Mouse (Mus musculus): Measurements from ENCODE around the gene Usp5. TPM values are rescaled to one million over a fixed set of nuclear protein-coding genes. Genes with fewer than 3 reads are reported as not detected.

Gene Usp5
- total RNA-seq, 2 experiments from 2014 or later = 35.6 to 41.2 TPM

DNA sequence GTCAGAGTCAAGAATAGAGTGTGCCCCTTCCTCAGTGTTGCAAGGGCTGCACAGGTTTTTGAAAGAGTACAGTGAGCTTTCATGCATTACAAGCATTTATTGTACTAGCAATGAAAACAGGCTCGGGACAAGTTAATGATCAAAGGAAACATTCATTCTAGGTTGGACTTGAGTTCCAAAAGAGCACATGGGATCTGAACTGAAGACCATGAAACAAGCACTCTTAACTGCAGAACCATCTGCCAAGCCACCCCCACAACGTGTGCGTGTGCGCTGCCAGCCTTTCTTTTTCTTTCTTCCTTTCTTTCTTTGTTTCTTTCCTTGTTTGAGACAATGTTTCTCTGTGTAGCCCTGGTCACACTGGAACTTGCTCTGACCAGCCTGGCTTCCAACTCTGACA lies 33.5 kb downstream of the Usp5 start:
- no peak for ATAC-seq (replicated peaks; ENCODE audit: low FRiP score, poor library complexity, severe bottlenecking)

DNA sequence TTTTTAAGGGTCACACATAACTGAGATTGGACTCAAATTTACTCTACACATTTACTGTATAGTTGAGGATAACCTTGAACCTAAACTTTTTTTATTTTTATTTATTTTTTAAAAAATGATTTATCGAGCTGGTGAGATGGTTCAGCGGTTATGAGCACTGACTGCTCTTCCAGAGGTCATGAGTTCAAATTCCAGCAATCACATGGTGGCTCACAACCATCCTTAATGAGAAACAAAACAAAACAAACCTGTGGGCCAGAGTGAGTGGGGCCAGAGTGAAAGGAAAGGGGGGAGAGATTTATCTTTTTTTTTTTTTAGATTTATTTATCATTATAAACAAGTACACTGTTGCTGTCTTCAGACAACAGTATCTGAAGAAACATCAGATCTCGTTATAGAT lies 37.4 kb downstream of the Usp5 start:
- ATAC-seq (replicated peaks; ENCODE audit: low FRiP score, poor library complexity, severe bottlenecking) = no peak

DNA sequence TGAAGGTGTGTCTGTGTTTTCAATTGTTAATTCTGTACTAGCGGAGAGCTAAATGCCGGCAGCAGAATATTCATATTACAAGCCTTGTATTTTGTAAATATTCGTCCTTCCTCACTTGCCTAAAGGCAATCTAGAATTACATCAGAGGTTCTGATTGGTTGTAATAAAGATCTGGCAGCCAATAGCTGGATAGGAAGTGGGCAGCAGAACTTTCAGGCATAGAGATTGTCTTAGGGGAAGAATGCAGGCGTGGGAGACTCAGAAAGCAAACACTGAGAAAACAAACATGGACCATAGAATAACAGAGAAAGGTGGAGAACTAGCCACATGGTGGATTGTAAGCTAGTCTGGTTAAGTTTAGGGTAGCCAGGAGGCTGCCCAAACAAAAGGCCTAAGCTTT lies 39.2 kb downstream of the Usp5 start:
- no peak for ATAC-seq (replicated peaks; ENCODE audit: low FRiP score, poor library complexity, severe bottlenecking)

DNA sequence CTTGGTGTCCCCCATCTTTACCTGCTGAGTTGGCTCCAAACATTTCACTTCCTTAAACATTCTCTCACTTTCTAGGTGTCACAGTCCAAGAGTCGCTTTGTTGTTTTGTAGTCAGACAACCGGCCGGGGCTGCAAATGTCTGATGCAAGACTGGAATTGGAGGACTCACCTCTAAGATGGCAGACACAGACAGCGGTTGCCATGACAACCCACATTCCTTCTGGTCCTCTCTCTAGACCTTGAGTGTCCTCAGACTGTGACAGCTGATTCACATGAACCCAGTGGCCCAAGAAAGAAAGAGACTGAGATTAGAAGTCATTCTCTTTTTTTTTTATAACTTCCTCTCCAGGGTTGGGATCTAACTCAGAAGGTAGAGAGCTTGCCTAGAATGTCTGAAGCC lies 39.8 kb downstream of the Usp5 start:
- ATAC-seq (replicated peaks; ENCODE audit: low FRiP score, poor library complexity, severe bottlenecking) = no peak

DNA sequence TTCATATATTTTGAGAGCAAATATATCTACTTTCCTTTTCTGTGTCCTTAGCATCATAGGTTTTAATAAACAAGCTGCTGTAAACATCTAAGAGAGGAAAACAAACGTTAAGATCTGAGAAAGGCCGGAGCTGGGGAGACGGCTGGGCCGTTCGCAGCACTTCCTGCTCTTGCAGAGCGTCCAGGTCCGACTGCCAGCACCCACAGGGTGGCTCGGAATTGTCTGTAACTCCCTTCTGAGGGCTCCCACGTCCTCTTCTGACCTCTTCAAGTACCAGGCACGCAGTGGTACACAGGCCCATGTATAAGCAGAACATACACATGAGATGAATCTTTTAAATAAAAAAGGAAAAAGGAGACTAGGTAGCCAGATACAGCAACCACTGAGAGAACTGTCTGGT lies 41.6 kb downstream of the Usp5 start:
- no peak for ATAC-seq (replicated peaks; ENCODE audit: low FRiP score, poor library complexity, severe bottlenecking)

DNA sequence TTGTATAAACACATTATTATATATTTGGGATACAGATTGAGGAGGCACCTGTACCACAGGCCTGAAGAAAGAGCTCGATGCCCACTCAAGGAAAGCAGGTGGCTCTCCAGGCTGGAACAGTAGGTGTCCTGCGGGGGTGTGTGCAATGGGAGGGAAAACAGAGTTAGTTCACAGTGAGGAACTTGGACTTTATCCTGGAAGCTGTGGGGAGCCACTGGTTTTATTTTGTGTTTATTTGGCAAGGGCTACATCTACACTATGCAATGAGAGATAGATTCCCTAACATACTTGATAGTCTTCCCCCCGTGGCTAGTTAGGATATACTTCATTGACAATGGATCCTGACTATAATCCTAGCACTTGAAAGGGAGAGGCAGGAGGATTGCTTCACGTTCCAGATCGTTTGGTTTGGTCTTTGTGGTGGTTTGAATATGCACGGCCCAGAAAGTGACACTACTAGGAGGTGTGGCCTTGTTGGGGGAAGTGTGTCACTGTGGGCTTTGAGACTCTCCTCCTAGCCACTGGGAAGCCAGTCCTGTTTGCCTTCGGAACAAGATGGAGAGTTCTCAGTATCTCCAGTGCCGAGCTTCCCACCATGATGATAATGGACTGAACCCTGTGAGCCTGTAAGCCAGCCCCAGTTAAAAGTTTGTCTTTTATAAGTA lies 42.4 kb downstream of the Usp5 start:
- ATAC-seq (replicated peaks; ENCODE audit: low FRiP score, poor library complexity, severe bottlenecking) = no peak

DNA sequence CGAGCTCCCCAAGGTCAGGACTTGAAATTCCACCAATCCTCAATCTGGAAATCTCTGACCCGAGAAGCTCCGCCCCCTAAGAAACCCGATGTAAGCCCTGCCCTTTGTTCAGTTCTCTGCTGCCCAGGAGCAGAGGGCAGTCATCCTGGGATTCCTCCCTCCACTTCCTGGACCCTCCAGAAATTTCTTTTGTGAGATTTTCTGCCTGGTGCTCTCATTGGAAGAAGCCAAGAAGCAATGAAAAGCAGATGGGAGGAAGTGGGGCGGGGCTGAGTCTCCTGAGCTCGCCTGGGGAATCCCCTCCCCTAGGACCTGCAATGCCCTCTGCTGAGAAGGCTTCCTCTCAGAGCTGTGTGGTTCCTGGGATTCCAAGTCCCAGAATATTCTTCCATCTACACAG lies 46.8 kb downstream of the Usp5 start:
- ATAC-seq (replicated peaks; ENCODE audit: low FRiP score, poor library complexity, severe bottlenecking) = no peak

DNA sequence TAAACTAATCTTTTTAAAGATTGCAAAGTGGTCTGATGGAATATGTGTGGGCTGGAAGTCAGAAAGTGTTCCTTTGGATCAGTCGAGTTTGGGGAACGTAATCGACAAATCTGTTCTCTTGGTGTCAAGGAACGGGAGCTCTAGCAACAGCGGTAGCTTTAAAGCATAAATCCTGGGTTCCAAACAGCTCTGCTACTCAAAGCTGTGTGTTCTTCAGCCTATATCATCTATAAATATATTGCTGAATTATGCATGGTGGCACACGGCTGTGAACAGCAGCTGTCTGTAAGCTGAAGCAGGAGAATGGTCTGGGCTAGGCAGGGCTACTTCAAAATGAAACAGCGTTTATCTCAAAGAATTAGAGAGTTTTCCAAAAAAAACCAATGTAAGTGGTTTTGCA lies 48.4 kb downstream of the Usp5 start:
- ATAC-seq (replicated peaks; ENCODE audit: low FRiP score, poor library complexity, severe bottlenecking) = no peak

DNA sequence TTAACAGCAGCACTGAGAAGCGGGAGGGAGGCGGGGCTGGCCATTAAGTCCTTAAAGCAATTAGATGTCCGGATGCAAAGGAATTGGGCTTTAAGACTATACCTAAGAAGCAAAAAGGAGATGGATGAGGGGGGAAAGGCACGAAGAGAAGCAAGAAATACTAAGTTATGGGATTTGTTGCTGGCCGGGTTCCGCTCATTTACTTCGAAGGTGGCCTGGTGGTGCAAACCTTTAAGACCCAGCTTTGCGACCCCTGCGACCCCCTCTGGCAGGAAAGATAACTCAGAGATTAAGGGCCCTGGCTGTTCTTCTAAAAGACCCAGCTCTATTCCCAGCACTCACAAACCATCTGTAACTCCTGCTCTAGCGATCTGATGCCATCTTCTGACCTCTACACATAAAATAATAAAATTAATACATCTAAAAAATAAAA lies 49.3 kb downstream of the Usp5 start:
- ATAC-seq (replicated peaks; ENCODE audit: low FRiP score, poor library complexity, severe bottlenecking) = no peak

DNA sequence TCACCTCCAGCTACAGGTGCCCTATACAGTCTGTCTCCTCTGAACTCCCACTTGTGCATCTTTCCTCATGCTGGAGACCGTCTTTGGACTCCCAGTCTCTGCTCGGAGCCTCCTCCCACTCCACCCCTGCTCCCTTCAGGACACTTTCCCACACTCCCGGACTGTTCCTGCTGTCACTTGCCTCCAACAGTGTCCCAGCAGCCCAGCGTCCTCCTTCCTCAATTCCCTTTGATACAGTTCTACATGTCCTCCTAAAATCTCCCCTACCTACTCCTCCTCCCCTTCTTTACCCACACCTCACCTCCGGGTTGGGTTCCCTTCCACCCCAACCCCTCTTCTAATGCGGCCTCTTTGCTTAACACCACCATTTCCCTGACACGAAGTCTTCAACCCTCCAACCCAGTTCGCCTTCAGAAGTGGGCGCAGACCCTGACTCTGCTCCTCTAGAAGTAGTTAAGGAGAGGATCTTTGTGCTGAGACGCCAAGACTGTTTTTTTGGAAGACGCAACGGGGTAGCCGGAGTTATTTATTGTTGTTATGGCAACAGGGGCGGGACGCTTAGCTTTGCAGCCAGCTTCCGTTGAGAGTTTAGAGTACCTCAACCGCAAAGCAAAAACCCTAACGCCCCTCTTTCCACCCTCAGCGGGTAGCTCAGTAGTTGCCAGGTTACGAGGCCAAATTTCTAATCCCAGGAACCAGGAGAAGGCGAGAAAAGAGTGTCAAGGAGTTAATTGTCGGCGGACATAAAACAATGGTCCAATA lies 49.9 kb downstream of the Usp5 start, which contains the start of gene Lrrc23:
TSS of gene Lrrc23 (minus strand) at position 506 of the 762 bp plus-strand sequence.
- ATAC-seq (replicated peaks; ENCODE audit: low FRiP score, poor library complexity, severe bottlenecking) = no peak

DNA sequence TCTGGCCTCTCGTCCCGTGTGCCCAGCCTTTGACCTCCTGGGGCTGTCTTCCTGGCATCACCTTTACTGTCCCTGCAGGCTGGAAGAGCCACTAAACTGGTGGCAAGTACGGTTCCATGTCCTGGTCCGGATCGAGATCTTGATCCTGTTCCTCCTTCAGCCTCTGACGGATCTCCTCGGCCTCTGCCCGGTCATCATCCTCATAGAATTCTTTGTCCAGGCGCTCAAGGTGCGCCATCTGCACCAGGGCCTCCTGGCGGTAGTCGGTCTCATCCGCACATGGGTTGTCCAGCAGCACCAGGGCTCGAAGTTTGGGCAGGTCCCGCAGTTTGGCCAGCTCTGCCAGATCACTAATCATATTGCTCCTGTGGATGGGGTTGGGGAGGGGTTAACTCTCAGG lies 58.8 kb downstream of the Usp5 start:
- no peak for ATAC-seq (replicated peaks; ENCODE audit: low FRiP score, poor library complexity, severe bottlenecking)

DNA sequence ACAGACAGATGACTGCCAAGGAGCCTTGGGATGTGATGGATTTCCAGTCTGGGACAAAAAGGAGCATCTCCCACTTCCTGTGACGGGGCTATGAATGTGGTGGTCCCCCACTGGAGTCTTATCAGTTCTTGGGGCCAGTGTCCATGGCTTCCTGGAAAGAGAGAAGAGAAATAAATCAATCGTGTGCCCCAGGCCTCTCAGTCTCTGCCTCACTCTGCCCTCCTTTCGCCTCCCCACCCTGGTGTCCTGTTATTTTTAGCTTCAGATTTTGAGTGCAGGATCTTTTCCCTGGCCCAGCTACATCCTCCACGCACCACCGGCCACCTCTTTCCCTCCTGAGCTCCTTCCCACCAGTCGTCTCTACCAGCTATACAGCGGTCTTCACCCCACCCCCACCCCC lies 59.3 kb downstream of the Usp5 start:
- no peak for ATAC-seq (replicated peaks; ENCODE audit: low FRiP score, poor library complexity, severe bottlenecking)

DNA sequence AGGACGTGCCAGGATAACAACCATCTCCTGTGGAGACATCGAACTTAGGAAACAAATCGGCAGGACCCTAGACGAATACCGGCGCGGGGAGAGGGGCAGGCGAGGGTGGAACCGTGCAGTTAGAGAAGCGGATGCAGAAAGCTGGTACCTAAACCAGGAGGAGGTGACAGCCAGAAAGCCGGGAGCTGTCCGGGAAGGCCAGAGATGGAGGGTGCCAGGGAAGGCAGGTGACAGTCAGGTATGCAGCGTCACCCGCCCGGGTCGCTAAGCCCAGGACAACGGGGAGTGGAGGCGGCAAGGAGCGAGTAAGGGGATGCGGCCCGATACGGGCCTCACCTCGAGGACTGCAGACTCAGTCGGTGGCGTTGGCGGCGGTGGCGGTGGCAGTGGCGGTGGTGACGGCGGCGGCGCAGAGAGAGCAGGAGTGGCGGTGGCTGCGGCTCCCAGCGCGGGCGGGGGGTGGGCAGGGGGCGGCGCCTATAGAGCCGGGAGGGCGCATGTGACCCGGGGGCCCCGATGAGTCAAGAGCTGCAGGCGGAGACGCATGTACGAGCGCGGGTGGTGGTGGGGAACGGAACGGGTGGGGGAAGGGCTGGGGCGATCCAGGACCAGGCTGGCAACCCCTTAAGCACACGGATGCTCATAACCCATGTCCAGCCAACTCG lies 60.1 kb downstream of the Usp5 start, which contains the start of gene Eno2:
TSS of gene Eno2 (minus strand) at position 573 of the 665 bp plus-strand sequence.
- no peak for ATAC-seq (replicated peaks; ENCODE audit: low FRiP score, poor library complexity, severe bottlenecking)

DNA sequence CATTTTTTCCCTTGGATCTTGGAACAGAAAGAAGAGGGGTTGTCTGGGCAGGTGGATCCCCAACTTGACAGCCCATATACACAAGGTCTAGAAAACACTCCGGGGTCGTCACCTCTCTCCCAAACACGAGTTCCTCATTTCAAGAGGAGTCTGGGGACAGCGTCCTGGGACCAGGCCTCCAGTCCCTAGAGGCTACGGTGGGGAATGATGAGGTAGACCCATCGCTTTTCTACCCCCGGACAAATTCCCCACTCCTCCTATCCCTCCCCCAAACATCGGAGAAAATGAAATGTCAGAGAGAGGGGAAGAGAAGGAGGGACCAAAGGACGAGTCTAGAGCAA lies 60.6 kb downstream of the Usp5 start:
- no peak for ATAC-seq (replicated peaks; ENCODE audit: low FRiP score, poor library complexity, severe bottlenecking)

DNA sequence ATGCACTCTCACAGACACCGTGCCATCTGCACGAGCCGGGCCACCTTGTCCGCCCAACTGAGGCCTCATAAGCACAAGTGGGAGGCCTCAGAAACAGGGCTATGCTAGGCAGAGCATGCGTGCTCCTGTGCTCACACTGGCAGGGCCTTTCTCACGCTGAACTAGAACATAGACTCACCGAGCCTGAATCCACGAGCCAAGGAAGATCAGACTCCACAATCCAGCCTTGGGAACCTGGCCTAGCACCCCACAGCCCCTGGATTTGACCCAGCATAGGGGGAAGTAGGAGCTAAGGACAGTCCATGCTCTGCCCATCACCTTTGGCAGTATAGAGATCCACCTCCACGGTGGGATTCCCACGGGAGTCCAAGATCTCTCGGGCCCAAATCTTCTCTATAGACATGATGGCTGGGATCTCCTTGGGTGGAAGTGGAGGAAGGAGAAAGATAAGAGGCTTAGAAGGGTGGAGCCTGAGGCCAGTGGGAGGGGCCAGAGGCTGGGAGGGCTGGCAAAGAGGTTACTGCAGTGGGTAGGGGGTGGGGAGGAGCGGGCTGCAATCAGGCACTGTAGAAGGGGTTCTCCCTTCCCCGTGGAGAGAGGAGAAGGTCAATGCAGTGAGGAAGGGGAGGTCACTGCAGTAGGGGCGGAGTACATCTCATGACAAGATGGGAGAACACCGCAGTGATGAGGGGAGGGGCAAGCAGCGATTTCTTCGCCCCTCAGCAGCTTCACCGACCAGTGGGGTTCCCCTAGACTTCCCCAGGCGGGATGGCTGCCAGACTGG lies 61.2 kb downstream of the Usp5 start:
- ATAC-seq (replicated peaks; ENCODE audit: low FRiP score, poor library complexity, severe bottlenecking) = peak; percentile 33; the same call in 1 of the 2 replicates

DNA sequence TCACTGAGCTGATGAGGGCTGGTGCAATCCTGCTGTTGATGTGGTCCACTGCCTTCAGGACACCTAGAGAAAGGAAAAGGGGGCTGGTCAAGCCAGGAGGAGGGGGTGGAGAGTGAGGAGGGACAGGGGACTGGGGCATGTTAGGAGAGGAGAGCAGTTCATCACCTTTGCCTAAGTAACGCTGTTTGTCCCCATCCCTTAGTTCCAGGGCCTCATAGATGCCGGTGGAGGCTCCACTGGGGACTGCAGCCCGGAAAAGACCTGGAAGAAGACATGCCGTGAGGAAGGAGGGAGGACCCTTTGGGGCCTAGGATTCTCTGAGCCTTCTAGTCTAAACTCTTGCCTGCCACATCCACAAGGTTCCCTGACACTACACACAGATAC lies 61.8 kb downstream of the Usp5 start:
- ATAC-seq (replicated peaks; ENCODE audit: low FRiP score, poor library complexity, severe bottlenecking) = no peak

DNA sequence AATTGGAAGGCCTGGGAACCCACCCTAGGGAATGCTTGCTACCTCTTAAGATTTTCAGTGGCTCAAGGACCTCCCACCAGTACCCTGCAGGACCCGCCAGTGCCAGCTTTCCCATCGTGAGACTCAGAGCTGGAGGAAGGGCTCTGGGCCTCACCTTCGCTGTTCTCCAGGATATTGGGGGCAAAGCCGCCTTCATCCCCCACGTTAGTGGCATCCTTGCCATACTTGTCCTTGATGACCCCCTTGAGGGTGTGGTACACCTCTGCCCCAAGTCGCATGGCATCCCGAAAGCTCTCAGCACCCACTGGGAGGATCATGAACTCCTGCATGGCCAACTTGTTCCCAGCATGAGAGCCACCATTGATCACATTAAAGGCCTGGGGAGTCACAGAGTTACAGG lies 63.3 kb downstream of the Usp5 start:
- no peak for ATAC-seq (replicated peaks; ENCODE audit: low FRiP score, poor library complexity, severe bottlenecking)
